Mouse (Mus musculus): ENCODE results near the gene Rasal1.

- TF ChIP-seq POLR2A (IDR thresholded peaks at IDR 0.05; ENCODE audit: insufficient read depth, low read length) (no peak), CTCF (IDR thresholded peaks at IDR 0.05; ENCODE audit: low read depth, low read length) (peak; percentile 61)
These were observed 659 bp upstream of the Rasal1 start for GRCm38 (mm10) chr5:120647814-120648491.

Measured in ES-Bruce4 (cell line).